Mouse (Mus musculus): Measurements from ENCODE around the gene Styxl1.

Styxl1 gene

GRCm38 (mm10) chr5:135725991-135726390 lies 52.2 kb downstream of the Styxl1 start:
- DNase-seq (ENCODE audit: low spot score), result no peak

DNA sequence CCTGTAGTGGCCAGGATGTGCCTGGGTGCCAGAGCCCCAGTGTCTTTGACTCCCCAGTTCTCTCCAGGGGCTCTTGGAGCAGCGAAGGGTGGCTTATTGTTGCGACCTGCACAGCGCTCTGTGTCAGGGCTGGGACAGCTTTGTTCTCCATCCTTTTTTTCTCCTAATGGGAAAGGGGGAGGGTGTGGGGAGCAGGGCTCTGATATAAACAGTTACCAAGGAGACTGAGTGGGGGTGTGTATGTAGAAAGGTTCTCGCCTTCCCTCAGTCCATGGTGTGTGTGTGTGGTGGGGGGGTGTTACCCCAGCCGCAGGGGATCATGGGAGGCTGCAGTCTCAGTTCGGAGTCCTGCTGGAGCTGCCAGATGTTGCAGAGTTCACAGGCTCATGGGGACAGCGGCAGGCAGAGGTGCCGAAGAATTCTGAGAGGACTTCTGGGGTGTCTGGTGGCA lies 52.8 kb downstream of the Styxl1 start:
- no peak for DNase-seq (ENCODE audit: low spot score)

- DNase-seq (ENCODE audit: low spot score), result no peak
These were observed 53.5 kb downstream of the Styxl1 start for GRCm38 (mm10) chr5:135724536-135725322.

- DNase-seq (ENCODE audit: low spot score), result no peak
These were observed 54.9 kb downstream of the Styxl1 start for GRCm38 (mm10) chr5:135723165-135723751.

DNA sequence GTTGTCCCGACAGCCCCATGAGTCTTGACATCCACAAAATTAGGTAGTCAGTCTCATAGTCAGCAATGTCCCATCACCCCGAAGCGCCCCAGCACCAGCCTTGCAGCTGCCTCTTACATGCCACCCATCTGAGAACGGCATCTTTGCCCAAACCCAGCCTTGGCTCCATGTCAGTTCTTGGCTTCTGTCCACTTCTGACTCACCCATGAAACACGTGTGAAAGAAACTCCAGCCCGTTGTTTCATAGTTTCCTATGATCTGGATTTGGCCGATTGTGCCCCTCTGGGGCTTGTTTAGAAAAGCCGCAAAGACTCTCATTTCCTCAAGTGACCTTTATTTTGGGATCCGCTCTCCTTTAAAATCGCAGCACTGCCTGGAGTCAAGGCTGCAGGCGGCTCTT lies 56.1 kb downstream of the Styxl1 start:
- DNase-seq (ENCODE audit: low spot score), result no peak

DNA sequence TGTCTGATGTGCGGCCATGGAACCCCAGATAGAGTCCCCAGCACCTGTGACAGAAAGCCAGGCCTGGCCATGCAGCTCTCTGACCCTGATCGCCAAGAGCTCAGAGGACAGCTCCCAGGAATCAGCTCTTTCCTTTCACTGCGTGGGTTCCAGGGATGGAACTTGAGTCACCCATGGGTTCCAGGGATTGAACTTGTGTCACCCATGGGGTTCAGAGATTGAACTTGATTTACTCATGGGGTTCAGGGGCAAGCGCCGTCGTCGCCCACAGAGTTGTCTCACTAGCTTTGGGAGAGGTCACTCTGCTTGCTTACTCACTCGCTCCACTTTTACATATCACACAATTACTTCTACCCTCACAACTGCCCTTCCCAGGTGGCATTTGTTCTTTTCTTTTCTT lies 57.1 kb downstream of the Styxl1 start:
- no peak for DNase-seq (ENCODE audit: low spot score)

GRCm38 (mm10) chr5:135720121-135720520 lies 58.1 kb downstream of the Styxl1 start:
- DNase-seq (ENCODE audit: low spot score), result no peak

DNA sequence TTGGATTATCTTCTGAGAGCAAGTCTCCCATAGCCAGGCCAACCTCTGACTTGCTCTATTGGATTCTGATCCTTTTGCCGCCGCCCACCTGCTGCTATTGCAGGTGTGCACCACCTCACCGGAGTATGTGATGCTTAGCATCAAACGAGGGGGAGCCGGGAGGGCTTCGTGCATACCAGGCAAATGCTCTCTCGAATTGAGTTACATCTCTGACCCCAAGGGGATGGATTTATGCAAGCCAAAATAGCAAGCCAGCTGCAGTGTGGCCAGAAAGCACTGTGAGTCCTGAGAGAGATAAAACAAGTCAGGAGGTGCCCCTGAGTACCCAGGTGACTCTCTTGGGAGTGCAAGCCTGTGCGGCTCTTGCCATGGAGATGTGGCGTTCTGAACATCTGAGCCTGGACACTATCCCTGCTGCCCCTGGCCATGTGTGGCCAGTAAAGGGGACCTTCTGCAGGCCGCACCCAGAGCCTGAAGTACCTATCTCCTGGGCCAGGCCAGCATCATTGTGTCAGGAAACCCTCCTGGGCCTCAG lies 58.5 kb downstream of the Styxl1 start:
- no peak for DNase-seq (ENCODE audit: low spot score)

DNA sequence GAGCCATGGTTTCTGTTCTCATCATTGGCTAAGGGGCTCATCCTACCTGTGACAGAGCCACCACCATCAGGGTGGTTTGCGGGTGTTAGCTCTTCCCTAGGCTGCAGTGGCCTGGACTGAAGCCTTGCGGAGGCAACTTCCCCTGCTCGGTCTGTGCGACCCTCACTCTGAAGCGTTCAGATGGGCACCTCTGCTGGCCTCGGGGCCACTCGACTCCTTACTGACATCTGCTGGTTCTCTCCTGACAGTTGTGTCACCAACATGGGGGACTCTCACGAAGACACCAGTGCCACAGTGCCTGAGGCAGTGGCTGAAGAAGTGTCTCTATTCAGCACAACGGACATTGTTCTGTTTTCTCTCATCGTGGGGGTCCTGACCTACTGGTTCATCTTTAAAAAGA lies 62.6 kb downstream of the Styxl1 start:
- no peak for DNase-seq (ENCODE audit: low spot score)

DNA sequence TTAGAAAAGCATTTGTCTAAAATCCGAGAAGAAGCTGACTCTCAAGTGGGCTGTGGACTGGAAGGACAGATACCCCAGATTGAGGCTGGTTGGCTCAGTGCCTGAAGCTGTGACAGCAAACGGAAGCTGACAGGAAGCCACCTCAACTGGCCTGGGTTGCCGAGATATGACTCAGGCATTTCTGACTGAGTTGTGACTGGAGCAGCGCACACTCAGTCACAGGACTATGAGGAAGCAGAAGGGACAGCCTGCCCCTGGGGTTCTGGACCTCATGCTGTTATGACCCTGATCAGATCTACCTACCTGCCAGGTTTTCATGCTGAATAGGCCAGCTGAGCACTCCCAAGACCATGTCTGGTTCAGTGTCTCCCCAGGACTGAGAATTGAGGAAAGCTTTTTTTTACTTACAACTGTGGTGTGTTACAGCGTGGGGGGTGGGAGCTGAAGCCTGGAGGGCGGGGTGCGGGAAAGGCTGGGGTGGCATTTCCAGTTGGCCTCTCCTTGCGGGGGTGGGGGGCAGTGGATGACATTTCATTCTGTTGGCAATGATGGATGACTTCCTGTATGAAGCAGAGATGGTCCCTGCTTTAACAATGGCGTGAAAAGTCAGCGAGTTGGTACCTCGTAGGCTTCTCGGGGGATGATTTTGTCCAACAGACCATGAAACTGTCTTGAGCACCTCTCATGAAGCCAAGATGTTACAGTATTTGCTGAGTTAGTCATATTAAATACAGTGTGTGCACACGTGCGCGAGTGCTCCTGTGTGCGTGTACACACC lies 64.6 kb downstream of the Styxl1 start:
- DNase-seq (ENCODE audit: low spot score), result peak; percentile 55

GRCm38 (mm10) chr5:135712803-135713202 lies 65.4 kb downstream of the Styxl1 start:
- DNase-seq (ENCODE audit: low spot score), result peak; percentile 22

- DNase-seq (ENCODE audit: low spot score), result no peak
These were observed 66.4 kb downstream of the Styxl1 start for GRCm38 (mm10) chr5:135711582-135712355.

DNA sequence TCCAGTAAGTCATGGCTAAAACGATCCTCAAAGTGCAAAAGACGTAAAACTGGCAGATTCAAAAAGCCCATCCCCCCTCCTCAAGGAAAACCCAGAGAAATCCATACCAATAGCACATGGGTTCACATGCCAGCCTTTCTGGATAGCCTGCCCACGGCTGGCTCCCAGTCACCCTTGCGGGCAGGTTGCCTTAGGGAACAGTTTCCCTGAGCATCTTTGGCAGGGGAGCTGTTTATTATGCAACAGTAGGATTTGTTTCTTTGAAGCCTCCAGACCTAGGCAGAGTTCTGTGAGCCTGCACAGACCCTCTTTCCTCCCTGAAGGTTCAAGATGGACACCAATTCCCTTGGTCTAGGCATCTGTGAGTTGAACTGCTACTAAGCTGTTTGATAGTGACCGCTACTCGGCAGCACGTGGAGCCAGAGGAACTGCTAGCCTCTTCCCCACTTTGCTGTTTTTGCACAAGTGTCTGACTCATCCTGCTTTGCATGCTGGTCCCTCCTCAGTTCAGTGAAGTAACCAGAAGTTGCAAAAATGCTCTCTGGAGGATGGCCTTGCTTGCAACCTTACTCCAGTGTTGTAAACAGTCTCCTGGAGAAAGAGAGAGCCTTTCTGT lies 67.5 kb downstream of the Styxl1 start:
- no peak for DNase-seq (ENCODE audit: low spot score)

GRCm38 (mm10) chr5:135709716-135710115 lies 68.5 kb downstream of the Styxl1 start:
- DNase-seq (ENCODE audit: low spot score), result no peak

GRCm38 (mm10) chr5:135707855-135708254 lies 70.3 kb downstream of the Styxl1 start:
- DNase-seq (ENCODE audit: low spot score), result no peak

DNA sequence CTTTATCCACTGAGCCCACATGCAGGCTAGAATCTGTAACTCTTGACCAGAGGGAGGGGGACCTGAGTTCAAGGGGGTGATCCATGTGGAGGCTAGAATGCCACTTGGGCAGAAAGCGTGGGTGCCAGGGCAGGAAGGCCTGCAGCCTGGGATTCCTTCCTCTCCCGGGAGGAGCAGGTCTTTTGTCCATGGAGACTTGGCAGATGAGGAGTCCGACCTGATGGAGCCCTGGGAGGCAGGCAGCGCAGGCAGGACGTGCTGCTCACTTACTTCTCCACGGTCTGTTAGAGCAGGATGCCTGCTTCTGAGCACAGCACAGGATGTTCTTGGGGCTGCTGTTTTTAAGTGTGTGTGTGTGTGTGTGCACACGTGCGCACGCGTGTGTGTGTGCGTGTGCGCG lies 71.1 kb downstream of the Styxl1 start:
- DNase-seq (ENCODE audit: low spot score), result no peak

- DNase-seq (ENCODE audit: low spot score), result no peak
These were observed 72.8 kb downstream of the Styxl1 start for GRCm38 (mm10) chr5:135705383-135705782.

DNA sequence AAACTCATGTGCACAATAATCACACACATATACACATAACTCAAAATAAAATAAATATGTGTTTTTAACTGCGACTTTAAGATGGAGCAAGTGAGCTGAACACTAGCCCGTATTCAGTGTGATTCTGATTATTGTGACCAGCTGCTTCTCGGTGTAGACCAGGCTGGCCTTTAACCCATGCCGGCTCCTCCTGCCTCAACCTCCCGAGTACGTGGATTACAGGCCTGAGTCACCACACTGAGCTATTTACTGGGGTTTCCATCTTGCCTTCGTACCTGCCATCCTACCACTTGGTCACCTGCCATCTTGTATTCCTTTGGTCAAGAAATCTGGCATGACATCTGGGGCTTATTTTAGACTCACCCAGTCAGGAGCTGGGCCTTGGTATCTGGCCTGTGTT lies 74.8 kb downstream of the Styxl1 start:
- no peak for DNase-seq (ENCODE audit: low spot score)

DNA sequence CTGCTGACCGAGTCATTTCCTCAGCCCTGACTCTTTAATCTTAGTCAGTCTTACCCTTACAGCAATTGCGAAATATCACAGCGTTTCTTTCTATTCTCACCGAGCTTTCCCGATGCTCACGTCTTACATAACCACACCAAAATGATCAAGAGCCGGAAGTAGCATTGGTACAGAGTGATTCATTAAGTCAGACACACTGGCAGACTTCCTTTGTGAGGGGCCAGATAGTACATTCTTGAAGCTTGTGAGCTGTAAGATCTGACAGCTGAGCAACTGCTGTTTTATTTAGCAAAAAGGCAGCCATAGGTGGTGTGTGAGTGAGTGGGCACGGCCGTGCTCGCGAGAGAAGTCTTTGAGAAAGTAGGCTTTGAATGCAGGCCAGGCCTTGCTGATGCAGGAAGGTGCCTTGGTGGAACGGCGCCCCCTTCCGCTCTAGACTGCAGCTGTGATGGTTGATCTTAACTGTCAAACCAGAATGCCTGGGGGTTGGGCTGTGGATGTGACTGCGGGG lies 75.4 kb downstream of the Styxl1 start:
- DNase-seq (ENCODE audit: low spot score), result peak; percentile 42

DNA sequence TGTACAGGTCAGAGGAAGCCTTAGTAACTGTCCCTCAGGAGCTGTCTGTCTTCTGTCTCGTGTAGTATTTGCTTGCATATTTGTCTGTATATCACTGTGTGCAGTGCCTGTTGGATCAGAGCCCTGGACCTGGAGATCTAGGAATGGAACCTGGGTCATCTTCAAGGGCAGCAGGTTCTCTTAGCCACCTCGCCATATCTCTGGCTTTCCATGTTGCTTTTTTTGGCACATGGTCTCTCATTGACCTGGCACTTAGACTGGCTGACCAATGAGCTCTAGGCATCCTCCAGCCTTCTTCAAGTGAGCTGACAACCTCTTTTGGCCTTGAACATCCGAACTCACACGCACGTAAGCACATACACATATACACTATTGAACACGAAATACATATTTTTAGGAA lies 76.0 kb downstream of the Styxl1 start:
- DNase-seq (ENCODE audit: low spot score), result no peak

DNA sequence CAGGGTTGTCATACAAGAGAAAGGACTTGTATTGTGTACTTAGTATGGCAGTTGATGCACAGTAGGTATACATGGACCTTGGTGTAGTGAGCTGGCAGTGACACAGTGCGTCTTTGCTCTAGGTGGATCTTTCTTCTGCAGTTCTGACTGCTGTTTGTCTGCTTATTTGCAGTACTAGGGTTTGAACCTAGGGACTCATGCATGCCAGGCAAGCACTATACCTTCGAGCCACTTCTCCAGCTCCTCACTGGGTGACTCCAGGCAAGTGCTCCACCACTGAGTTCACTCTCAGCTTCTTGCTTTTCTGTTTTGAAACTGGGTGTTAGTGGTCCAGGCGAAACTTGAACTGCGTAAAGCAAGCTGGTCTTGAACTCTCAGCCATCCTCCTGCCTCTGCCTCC lies 76.6 kb downstream of the Styxl1 start:
- no peak for DNase-seq (ENCODE audit: low spot score)

All from c-Kit-positive CD71-positive TER-119-positive erythroid progenitor cells, embryonic 14.5 days (primary cell).